Mouse (Mus musculus) lung, postnatal 0 days (tissue): ENCODE data around the gene Tlr3.

Experiments
- CTCF ChIP-seq: IDR thresholded peaks from 2 replicates; pipeline ENCODE4 v1.5.1; 2016; ENCODE audit warnings: antibody characterized with exemption, mild to moderate bottlenecking
- EP300 ChIP-seq: IDR thresholded peaks from 2 replicates; pipeline ENCODE4 v1.6.1; 2016; ENCODE audit warnings: antibody characterized with exemption, mild to moderate bottlenecking, control low read depth

- TF ChIP-seq CTCF (no peak), EP300 (no peak)
Measured at GRCm38 (mm10) chr8:45374071-45374470, 36.8 kb downstream of the Tlr3 start.
